ENCODE assay signal across 23 mouse cellular contexts in the genomic region with DNA sequence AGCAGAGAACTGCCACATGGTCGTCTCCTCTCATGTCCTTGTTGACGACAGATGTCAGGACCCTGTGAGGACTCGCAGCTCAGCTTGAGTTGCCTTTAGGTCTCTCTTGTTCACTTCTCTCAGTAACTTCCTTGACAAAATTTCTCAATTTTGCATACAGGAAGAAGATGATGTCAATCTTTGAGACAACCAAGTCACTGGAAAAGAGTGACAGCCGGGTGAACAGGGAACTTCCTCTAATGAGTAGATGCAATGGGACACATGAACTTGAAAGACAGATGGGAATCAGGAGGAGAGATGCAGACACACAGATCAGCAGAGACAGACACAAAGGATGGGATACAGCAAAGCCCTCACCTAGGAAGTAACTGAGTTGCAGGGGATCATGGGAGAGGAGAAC. TPM values are rescaled to one million over a fixed set of nuclear protein-coding genes. Genes with fewer than 3 reads are reported as not detected.
DNase-seq lines count a peak whose midpoint lies in the region.
"Had no signal": no experiment of that assay in that cellular context is flagged by ENCODE, and none has a peak within 500 bp of the region (broad histone marks: within the 10 kb centered on the region; RNA-seq: fewer than 3 reads in every experiment).

Gene Cd300ld (minus strand): TSS at position 130 of the 400 bp plus-strand sequence.

- peak; percentile 85 for DNase-seq in heart, adult 11 months
- no peak for DNase-seq in heart, postnatal 4 days
- DNase-seq in 416B (ENCODE audit: low read depth), result peak; percentile 29
- no peak for DNase-seq in c-Kit-positive CD71-positive TER-119-positive erythroid progenitor cells, embryonic 14.5 days (ENCODE audit: low spot score)
- DNase-seq in kidney, postnatal 4 days, result no peak
- no peak for DNase-seq in ovary, postnatal 14 days (ENCODE audit: low spot score)
- DNase-seq: adrenal gland, adult 2 months; adrenal gland, postnatal 25 days; cerebellum, adult 18-20 months; cerebellum, postnatal 10 days; embryo, embryonic 11 days; gastrocnemius, postnatal 36 days; heart, postnatal 36 days had no signal

- H3K27me3 ChIP-seq in megakaryocyte, embryonic 14.5 days (replicated peaks), result peaks cover 21% of the 10 kb centered on the region
- H3K27me3 ChIP-seq: embryonic facial prominence, embryonic 15.5 days; forebrain, embryonic 15.5 days; heart, embryonic 13.5 days; hindbrain, embryonic 13.5 days had no signal

- H3K4me1 ChIP-seq in brown adipose tissue, adult 24 weeks (ENCODE audit: control insufficient read depth, insufficient read depth, insufficient read length, low read length), result no peaks in the 10 kb centered on the region
- H3K4me1 ChIP-seq in megakaryocyte, embryonic 14.5 days, result peaks cover 13% of the 10 kb centered on the region
- H3K4me1 ChIP-seq: embryonic facial prominence, embryonic 15.5 days; forebrain, embryonic 15.5 days; heart, embryonic 13.5 days; hindbrain, embryonic 13.5 days had no signal

- peak within 1 kb of the TSS; percentile 45 for H3K4me3 ChIP-seq in brown adipose tissue, adult 24 weeks (ENCODE audit: insufficient read depth, low read depth, low read length)
- H3K4me3 ChIP-seq in megakaryocyte, embryonic 14.5 days (replicated peaks), result peak within 1 kb of the TSS; percentile 15
- H3K4me3 ChIP-seq: embryonic facial prominence, embryonic 15.5 days; erythroblast, embryonic 14.5 days; forebrain, embryonic 15.5 days; heart, embryonic 13.5 days; hindbrain, embryonic 13.5 days had no signal

- peak within 1 kb of the TSS; percentile 86 for H3K27ac ChIP-seq in brown adipose tissue, adult 24 weeks (replicated peaks; ENCODE audit: low read depth, low read length)
- H3K27ac ChIP-seq: embryonic facial prominence, embryonic 15.5 days; forebrain, embryonic 15.5 days; heart, embryonic 13.5 days; hindbrain, embryonic 13.5 days; hindbrain, postnatal 0 days had no signal

- no peaks in the 10 kb centered on the region for H3K36me3 ChIP-seq in megakaryocyte, embryonic 14.5 days (replicated peaks; ENCODE audit: low read length)
- H3K36me3 ChIP-seq: embryonic facial prominence, embryonic 15.5 days; forebrain, embryonic 15.5 days; heart, embryonic 13.5 days; hindbrain, embryonic 13.5 days had no signal

- no peaks in the 10 kb centered on the region for H3K9me3 ChIP-seq in megakaryocyte, embryonic 14.5 days
- H3K9me3 ChIP-seq: embryonic facial prominence, embryonic 15.5 days; forebrain, embryonic 15.5 days; heart, embryonic 13.5 days; hindbrain, embryonic 13.5 days had no signal

RNA-seq across cellular contexts. Expression of gene Cd300ld, which starts in this region (rescaled TPM):
- total RNA-seq in heart, postnatal 4 days (2021), result under 1 TPM; 0.29 to 0.41 TPM
- 2.3 and 6.2 TPM in 2 replicates for polyA plus RNA-seq in brown adipose tissue, adult 24 weeks (2012; ENCODE audit: insufficient read depth, insufficient read length, missing spikeins)
- polyA plus RNA-seq in megakaryocyte, embryonic 14.5 days (2012; ENCODE audit: insufficient read depth, low replicate concordance), result 0.63 TPM in 1 of 2 replicates, not detected in the other
- polyA plus RNA-seq: C2C12; erythroblast, embryonic 14.5 days; forebrain, embryonic 11.5 days; hindbrain, embryonic 13.5 days had no signal

Comparison
In these comparisons a context has a peak if more than half of its experiments do, and no peak if none do; other contexts are left out.
1. DNase-seq: peak in heart, adult 11 months (single experiment) and 416B (single experiment); none in heart, postnatal 4 days (single experiment), c-Kit-positive CD71-positive TER-119-positive erythroid progenitor cells, embryonic 14.5 days (single experiment), kidney, postnatal 4 days (0 of 2) and ovary, postnatal 14 days (single experiment).